In genomic region chr8:89905588-89905987, GRCm38 (mm10) we compare ENCODE assay signal across 14 mouse cellular contexts.
"Had no signal": no experiment of that assay in that cellular context is flagged by ENCODE, and none has a peak within 500 bp of the region (broad histone marks: within the 10 kb centered on the region; RNA-seq: fewer than 3 reads in every experiment).

No protein-coding gene starts in this region.

- ATAC-seq: liver, embryonic 12.5 days had no signal

- H3K9me3 ChIP-seq: limb, embryonic 15.5 days; liver, embryonic 12.5 days; lung, embryonic 15.5 days; stomach, embryonic 15.5 days had no signal

- H3K4me3 ChIP-seq: limb, embryonic 15.5 days; liver, embryonic 12.5 days; lung, embryonic 15.5 days; megakaryocyte, embryonic 14.5 days; myocyte; stomach, embryonic 15.5 days had no signal

- H3K4me2 ChIP-seq: limb, embryonic 15.5 days; liver, embryonic 12.5 days; lung, embryonic 15.5 days; stomach, embryonic 15.5 days had no signal

- H3K4me1 ChIP-seq: limb, embryonic 15.5 days; liver, embryonic 12.5 days; lung, embryonic 15.5 days; megakaryocyte, embryonic 14.5 days; stomach, embryonic 15.5 days had no signal

- DNase-seq: kidney, adult 11 months; lung, postnatal 14 days; retina, postnatal 1 day; right cerebral cortex, postnatal 4 days; thymus, adult 2 months; thymus, postnatal 25 days had no signal

- H3K36me3 ChIP-seq: limb, embryonic 15.5 days; liver, embryonic 12.5 days; lung, embryonic 15.5 days; stomach, embryonic 15.5 days had no signal

- H3K27me3 ChIP-seq: limb, embryonic 15.5 days; liver, embryonic 12.5 days; lung, embryonic 15.5 days; megakaryocyte, embryonic 14.5 days; stomach, embryonic 15.5 days had no signal

- H3K27ac ChIP-seq: kidney, postnatal 0 days; limb, embryonic 15.5 days; liver, embryonic 12.5 days; lung, embryonic 15.5 days; macrophage; stomach, embryonic 15.5 days had no signal

- H3K9ac ChIP-seq: limb, embryonic 15.5 days; liver, embryonic 12.5 days; lung, embryonic 15.5 days; stomach, embryonic 15.5 days had no signal
